Mouse (Mus musculus) spleen, adult 2 months (tissue): ENCODE measurements around the gene Afdn. TPM values are rescaled to one million over a fixed set of nuclear protein-coding genes. Genes with fewer than 3 reads are reported as not detected.

Experiments
- DNase-seq, 2 experiments: peaks; one replicate each; pipeline versions ENCODE4 v3.0.0 to v3.0.0-alpha.2; 2012 to 2021; ENCODE audit warnings: low spot score in 2 of 2, low read depth in 1 of 2
- H3K27ac ChIP-seq: fragments of 200-500 bp; 2 replicates; pipeline ENCODE4 v1.5.1; 2012; ENCODE audit warnings: low read length, inconsistent platforms; ENCODE audit not compliant: insufficient read depth
- H3K27me3 ChIP-seq: fragments of 200-500 bp; 2 replicates; pipeline ENCODE4 v1.6.1; 2012; ENCODE audit warnings: mild to moderate bottlenecking, moderate library complexity, low read length, inconsistent platforms; ENCODE audit not compliant: control insufficient read depth, insufficient read depth
- H3K36me3 ChIP-seq: fragments of 200-500 bp; 2 replicates; pipeline ENCODE4 v1.6.1; 2012; ENCODE audit warnings: mild to moderate bottlenecking, low read length, inconsistent platforms; ENCODE audit not compliant: control insufficient read depth, insufficient read depth
- H3K4me1 ChIP-seq: fragments of 200-500 bp; 2 replicates; pipeline ENCODE4 v1.6.1; 2011; ENCODE audit warnings: inconsistent platforms; ENCODE audit not compliant: control insufficient read depth, insufficient read depth, insufficient read length
- H3K4me3 ChIP-seq: fragments of 200-500 bp; 2 replicates; pipeline ENCODE4 v1.5.1; 2011; ENCODE audit warnings: mild to moderate bottlenecking, inconsistent platforms; ENCODE audit not compliant: insufficient read depth, insufficient read length; ENCODE audit errors: extremely low read depth
- CTCF ChIP-seq: fragments of 200-500 bp; IDR thresholded peaks from 2 replicates; pipeline ENCODE4 v1.5.1; 2011; ENCODE audit warnings: mild to moderate bottlenecking, inconsistent platforms; ENCODE audit not compliant: insufficient read depth, insufficient read length, insufficient replicate concordance; ENCODE audit errors: extremely low read depth
- POLR2A ChIP-seq: fragments of 200-500 bp; IDR thresholded peaks from 2 replicates; pipeline ENCODE4 v1.6.1; 2011; ENCODE audit warnings: low read depth, low read length, inconsistent platforms
- WGBS: fragments of 180-500 bp; shearing (Covaris S2); methylation state at CpG from one replicate; pipeline ENCODE4 v1.1.7; 2018; 5-methylcytosine and 5-hydroxymethylcytosine counted together
- polyA plus RNA-seq: library from polyadenylated mRNA; depleted of rRNA; stranded (reverse); fragments of >200 nt; gene quantifications from 2 replicates; pipeline ENCODE4 v1.2.3, GENCODE M21; 2012

The Afdn gene
- polyA plus RNA-seq, 1 experiment, result 6.3 TPM

- Histone ChIP-seq H3K4me1 (no peaks in the 10 kb centered on the region), H3K27ac (no peak overlapping the region), H3K36me3 (no peaks in the 10 kb centered on the region), H3K4me3 (no peak overlapping the region), H3K27me3 (no peaks in the 10 kb centered on the region)
- DNase-seq, result no peak
- TF ChIP-seq CTCF, result no peak
- no peak for TF ChIP-seq POLR2A
Measured at GRCm38 (mm10) chr17:13877460-13877859, 117.1 kb downstream of the Afdn start.

- Histone ChIP-seq H3K27me3 (no peaks in the 10 kb centered on the region), H3K36me3 (no peaks in the 10 kb centered on the region), H3K27ac (no peak overlapping the region), H3K4me3 (no peak overlapping the region), H3K4me1 (no peaks in the 10 kb centered on the region)
- no peak for DNase-seq
- TF ChIP-seq POLR2A (no peak), CTCF (no peak)
- 93% methylated on average over 1 of the region's 1 CpGs for WGBS
Measured at GRCm38 (mm10) chr17:13879731-13880130, 119.4 kb downstream of the Afdn start.

GRCm38 (mm10) chr17:13883540-13883939 lies 123.2 kb downstream of the Afdn start:
- H3K27ac ChIP-seq, result no peak overlapping the region
- no peaks in the 10 kb centered on the region for H3K4me1 ChIP-seq
- no peaks in the 10 kb centered on the region for H3K36me3 ChIP-seq
- no peaks in the 10 kb centered on the region for H3K27me3 ChIP-seq
- H3K4me3 ChIP-seq, result no peak overlapping the region
- TF ChIP-seq CTCF (no peak), POLR2A (no peak)
- WGBS, result 90% methylated on average over 5 of the region's 5 CpGs
- no peak for DNase-seq

- no peak overlapping the region for H3K4me3 ChIP-seq
- WGBS, result 92% methylated on average over 7 of the region's 7 CpGs
- TF ChIP-seq POLR2A (no peak), CTCF (no peak)
- H3K27ac ChIP-seq, result no peak overlapping the region
- H3K4me1 ChIP-seq, result no peaks in the 10 kb centered on the region
- H3K36me3 ChIP-seq, result no peaks in the 10 kb centered on the region
- no peak for DNase-seq
- H3K27me3 ChIP-seq, result no peaks in the 10 kb centered on the region
Measured at GRCm38 (mm10) chr17:13889818-13890434, 129.6 kb downstream of the Afdn start.

- no peaks in the 10 kb centered on the region for H3K36me3 ChIP-seq
- no peak for DNase-seq
- TF ChIP-seq CTCF, result no peak
- TF ChIP-seq POLR2A, result no peak
- no peaks in the 10 kb centered on the region for H3K27me3 ChIP-seq
- no peak overlapping the region for H3K4me3 ChIP-seq
- 55% methylated on average over 1 of the region's 1 CpGs for WGBS
- H3K27ac ChIP-seq, result no peak overlapping the region
- H3K4me1 ChIP-seq, result no peaks in the 10 kb centered on the region
Measured at GRCm38 (mm10) chr17:13890932-13891331, 130.6 kb downstream of the Afdn start.

- no peak overlapping the region for H3K4me3 ChIP-seq
- no peak overlapping the region for H3K27ac ChIP-seq
- no peaks in the 10 kb centered on the region for H3K4me1 ChIP-seq
- 90% methylated on average over 17 of the region's 17 CpGs for WGBS
- no peak for DNase-seq
- TF ChIP-seq CTCF (no peak), POLR2A (no peak)
- H3K36me3 ChIP-seq, result no peaks in the 10 kb centered on the region
- H3K27me3 ChIP-seq, result no peaks in the 10 kb centered on the region
Measured at GRCm38 (mm10) chr17:13898838-13899237, 138.5 kb downstream of the Afdn start.

GRCm38 (mm10) chr17:13899241-13899640 lies 138.9 kb downstream of the Afdn start:
- TF ChIP-seq POLR2A (no peak), CTCF (no peak)

More at GRCm38 (mm10) chr17:13899241-13899640, 138.9 kb downstream of the Afdn start:
- H3K4me3 ChIP-seq, result no peak overlapping the region
- H3K36me3 ChIP-seq, result no peaks in the 10 kb centered on the region
- H3K4me1 ChIP-seq, result no peaks in the 10 kb centered on the region
- no peak for DNase-seq
- H3K27ac ChIP-seq, result no peak overlapping the region
- WGBS, result 88% methylated on average over 7 of the region's 7 CpGs
- no peaks in the 10 kb centered on the region for H3K27me3 ChIP-seq
